Mouse (Mus musculus) ES-CJ7 (cell line): Measurements from ENCODE around the gene Tspan12.
A peak's percentile ranks its signal among the peaks of the same experiment; 100 is the strongest.
"Not testable (repeated sequence)": the region's sequence is repeated elsewhere in the genome, so short reads cannot be mapped to it uniquely, and the experiment has no call there.

Source experiments
- DNase-seq: peaks from one replicate; pipeline ENCODE4 v3.0.0; 2011; ENCODE audit warnings: low read depth, low spot score

Tspan12 gene

GRCm38 (mm10) chr6:21852344-21852785, at the start of gene Tspan12:
Tspan12 (minus strand) TSS chr6:21852515.
- no peak for DNase-seq

- no peak for DNase-seq
Observed at GRCm38 (mm10) chr6:21894451-21894850, 42.1 kb upstream of the Tspan12 start.

GRCm38 (mm10) chr6:21889101-21889500, 36.8 kb upstream of the Tspan12 start:
- no peak for DNase-seq

GRCm38 (mm10) chr6:21887971-21888370, 35.7 kb upstream of the Tspan12 start:
- DNase-seq = not testable (repeated sequence)

GRCm38 (mm10) chr6:21879496-21879895, 27.2 kb upstream of the Tspan12 start:
- no peak for DNase-seq

GRCm38 (mm10) chr6:21867310-21867709, 15.0 kb upstream of the Tspan12 start:
- no peak for DNase-seq

GRCm38 (mm10) chr6:21864179-21864578, 11.9 kb upstream of the Tspan12 start:
- DNase-seq = no peak

- no peak for DNase-seq
Observed at GRCm38 (mm10) chr6:21863561-21863960, 11.2 kb upstream of the Tspan12 start.

GRCm38 (mm10) chr6:21861316-21861715, 9.0 kb upstream of the Tspan12 start:
- no peak for DNase-seq

- no peak for DNase-seq
Observed at GRCm38 (mm10) chr6:21857843-21858242, 5.5 kb upstream of the Tspan12 start.

GRCm38 (mm10) chr6:21855921-21856320, 3.6 kb upstream of the Tspan12 start:
- DNase-seq = no peak

- no peak for DNase-seq
Observed at GRCm38 (mm10) chr6:21853342-21853741, 1.0 kb upstream of the Tspan12 start.

GRCm38 (mm10) chr6:21851596-21852343, 545 bp downstream of the Tspan12 start:
- peak; percentile 73 for DNase-seq

GRCm38 (mm10) chr6:21851346-21851595, 1.0 kb downstream of the Tspan12 start:
- DNase-seq = no peak

GRCm38 (mm10) chr6:21850526-21851345, 1.6 kb downstream of the Tspan12 start:
- DNase-seq = peak; percentile 49

GRCm38 (mm10) chr6:21848808-21849207, 3.5 kb downstream of the Tspan12 start:
- DNase-seq = no peak

GRCm38 (mm10) chr6:21839976-21840775, 12.1 kb downstream of the Tspan12 start:
- no peak for DNase-seq

- no peak for DNase-seq
Observed at GRCm38 (mm10) chr6:21839244-21839814, 13.0 kb downstream of the Tspan12 start.

GRCm38 (mm10) chr6:21833531-21833930, 18.8 kb downstream of the Tspan12 start:
- DNase-seq = no peak

GRCm38 (mm10) chr6:21831871-21832270, 20.4 kb downstream of the Tspan12 start:
- no peak for DNase-seq

GRCm38 (mm10) chr6:21830931-21831330, 21.4 kb downstream of the Tspan12 start:
- DNase-seq = no peak

- no peak for DNase-seq
Observed at GRCm38 (mm10) chr6:21829930-21830329, 22.4 kb downstream of the Tspan12 start.
